Mouse (Mus musculus): ENCODE measurements at regions not wholly inside any gene's neighbourhood (a gene's known extent, or its start where the extent isn't known, plus 50 kb on each side); places are given as distances from the start of the nearest gene placed in this dataset.

- Histone ChIP-seq H3K36me3 (replicated peaks in 1 of 2; ENCODE audit: control insufficient read depth in 1 of 2, insufficient read depth in 1 of 2, low read length in 1 of 2) (no peaks in the 10 kb centered on the region), H3K4me2 (ENCODE audit: insufficient read depth, low read depth, poor library complexity, severe bottlenecking) (no peak overlapping the region), H3K9ac (ENCODE audit: insufficient read depth, low read depth) (no peak overlapping the region), H3K9me3 (replicated peaks; ENCODE audit: low read length) (no peaks in the 10 kb centered on the region), H3K27ac (ENCODE audit: insufficient read depth, low read depth) (no peak overlapping the region), H3K27me3 (replicated peaks) (no peaks in the 10 kb centered on the region), H3K4me1 (ENCODE audit: control insufficient read depth in 1 of 2, insufficient read depth in 2 of 2) (peaks cover 8 to 68% of the 10 kb centered on the region in 2 experiments), H3K4me3 (replicated peaks in 1 of 3; ENCODE audit: low read depth in 2 of 3, low read length in 2 of 3, poor library complexity in 1 of 3) (no peak overlapping the region), H3K79me2 (replicated peaks; ENCODE audit: control insufficient read depth, extremely low read depth, insufficient read depth, poor library complexity, severe bottlenecking) (no peaks in the 10 kb centered on the region)
- TF ChIP-seq MEF2A (IDR thresholded peaks at IDR 0.05; ENCODE audit: borderline replicate concordance, low read depth, low read length) (no peak), RAD21 (IDR thresholded peaks at IDR 0.05; ENCODE audit: low read depth, low read length) (no peak), MAZ (IDR thresholded peaks at IDR 0.05; ENCODE audit: low read depth, low read length) (no peak), POLR2AphosphoS2 (IDR thresholded peaks at IDR 0.05; ENCODE audit: low read depth, low read length) (no peak), IRF4 (IDR thresholded peaks at IDR 0.05; ENCODE audit: low read depth, low read length) (no peak), EP300 (IDR thresholded peaks at IDR 0.05; ENCODE audit: low read length) (no peak), RCOR1 (conservative IDR thresholded peaks at IDR 0.05; ENCODE audit: low read depth, low read length) (no peak), HCFC1 (IDR thresholded peaks at IDR 0.05; ENCODE audit: low read depth, low read length) (no peak), UBTF (IDR thresholded peaks at IDR 0.05; ENCODE audit: low read depth, low read length) (no peak), JUN (IDR thresholded peaks at IDR 0.05; ENCODE audit: insufficient read depth, low read depth, low read length) (no peak), ZC3H11A (IDR thresholded peaks at IDR 0.05; ENCODE audit: low read depth, low read length) (no peak), ZNF384 (IDR thresholded peaks at IDR 0.05; ENCODE audit: low read depth, low read length) (no peak)
- DNase-seq (ENCODE audit: extremely low read depth): no peak
- in situ Hi-C loops (cut with MboI; ENCODE audit: low pct_ligation_motif_present, low pct_unique_long_range_greater_than_20kb, low sequenced_read_pairs) (no loop called here), dilution Hi-C loops (cut with MboI; ENCODE audit: extremely low pct_ligation_motif_present, extremely low pct_unique_long_range_greater_than_20kb, low sequenced_read_pairs) (no loop called here)
Observed at GRCm38 (mm10) chr8:26804089-26804488, 173.0 kb upstream of the Zfp703 start.

DNA sequence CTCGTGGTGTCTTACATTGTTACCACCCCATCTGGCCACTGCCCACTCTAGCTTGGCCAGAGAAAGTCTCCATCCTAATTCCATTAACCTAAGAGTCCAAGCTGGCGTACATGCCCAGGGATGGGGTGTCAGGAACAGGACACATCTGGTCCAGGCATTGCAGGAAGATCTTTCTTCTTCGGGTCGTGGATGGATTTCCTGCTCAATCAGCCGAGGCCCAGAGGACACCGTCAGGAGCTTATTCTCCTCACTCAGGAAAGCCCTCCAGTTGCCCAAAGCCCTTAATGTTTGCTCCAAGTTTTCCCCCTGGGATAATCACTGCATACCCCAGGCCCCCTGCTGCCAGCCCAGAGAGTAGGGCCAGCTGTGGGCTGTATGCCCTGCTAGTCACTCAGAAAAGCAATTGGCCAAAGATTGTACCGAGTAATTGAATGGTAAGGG lies 172.2 kb upstream of the Zfp703 start:
- TF ChIP-seq MEF2A (IDR thresholded peaks at IDR 0.05; ENCODE audit: borderline replicate concordance, low read depth, low read length): no peak
- no peak for TF ChIP-seq ZC3H11A (IDR thresholded peaks at IDR 0.05; ENCODE audit: low read depth, low read length)
- TF ChIP-seq MYC (IDR thresholded peaks at IDR 0.05; ENCODE audit: low read depth, low read length): no peak
- no peak for TF ChIP-seq IRF4 (IDR thresholded peaks at IDR 0.05; ENCODE audit: low read depth, low read length)
- no peak for TF ChIP-seq MAX (IDR thresholded peaks at IDR 0.05; ENCODE audit: low read length)
- TF ChIP-seq MAFK (IDR thresholded peaks at IDR 0.05; ENCODE audit: insufficient replicate concordance, low read length): no peak
- no peak for TF ChIP-seq TCF12 (IDR thresholded peaks at IDR 0.05; ENCODE audit: low read depth, low read length)
- TF ChIP-seq E2F4 (IDR thresholded peaks at IDR 0.05; ENCODE audit: insufficient replicate concordance, low read depth, low read length): no peak
- no peak for TF ChIP-seq ZNF384 (IDR thresholded peaks at IDR 0.05; ENCODE audit: low read depth, low read length)
- TF ChIP-seq ZMIZ1 (IDR thresholded peaks at IDR 0.05; ENCODE audit: low read depth, low read length): no peak
- no peak for TF ChIP-seq HCFC1 (IDR thresholded peaks at IDR 0.05; ENCODE audit: low read depth, low read length)
- no peak for TF ChIP-seq EP300 (IDR thresholded peaks at IDR 0.05; ENCODE audit: low read length)
- no peak for TF ChIP-seq NRF1 (IDR thresholded peaks at IDR 0.05; ENCODE audit: low read depth, low read length)
- TF ChIP-seq ZKSCAN1 (IDR thresholded peaks at IDR 0.05; ENCODE audit: borderline replicate concordance, low read depth, low read length): no peak
- no peak for TF ChIP-seq USF2 (conservative IDR thresholded peaks at IDR 0.05; ENCODE audit: low read depth, low read length)
- TF ChIP-seq CHD1 (IDR thresholded peaks at IDR 0.05; ENCODE audit: low read depth, low read length): no peak
- TF ChIP-seq JUN (IDR thresholded peaks at IDR 0.05; ENCODE audit: insufficient read depth, low read depth, low read length): no peak
- no peak for TF ChIP-seq CHD2 (IDR thresholded peaks at IDR 0.05; ENCODE audit: low read length)
- TF ChIP-seq SMC3 (IDR thresholded peaks at IDR 0.05; ENCODE audit: low read depth, low read length): no peak
- TF ChIP-seq CTCF (conservative IDR thresholded peaks at IDR 0.05 in 1 of 2, IDR thresholded peaks at IDR 0.05 in 1 of 2; ENCODE audit: low read depth in 2 of 2, low read length in 2 of 2): no peak
- DNase-seq (ENCODE audit: extremely low read depth): no peak
- no peak overlapping the region for H3K4me3 ChIP-seq (replicated peaks in 1 of 3; ENCODE audit: low read depth in 2 of 3, low read length in 2 of 3, poor library complexity in 1 of 3)
- no peak overlapping the region for H3K27ac ChIP-seq (ENCODE audit: insufficient read depth, low read depth)
- no peaks in the 10 kb centered on the region for H3K79me2 ChIP-seq (replicated peaks; ENCODE audit: control insufficient read depth, extremely low read depth, insufficient read depth, poor library complexity, severe bottlenecking)
- H3K27me3 ChIP-seq (replicated peaks): no peaks in the 10 kb centered on the region
- H3K4me1 ChIP-seq (ENCODE audit: control insufficient read depth in 1 of 2, insufficient read depth in 2 of 2): peaks cover 5 to 66% of the 10 kb centered on the region in 2 experiments
- dilution Hi-C loops (cut with MboI; ENCODE audit: extremely low pct_ligation_motif_present, extremely low pct_unique_long_range_greater_than_20kb, low sequenced_read_pairs): no loop called here
- no peak overlapping the region for H3K4me2 ChIP-seq (ENCODE audit: insufficient read depth, low read depth, poor library complexity, severe bottlenecking)
- no peaks in the 10 kb centered on the region for H3K36me3 ChIP-seq (replicated peaks in 1 of 2; ENCODE audit: control insufficient read depth in 1 of 2, insufficient read depth in 1 of 2, low read length in 1 of 2)
- H3K9me3 ChIP-seq (replicated peaks; ENCODE audit: low read length): no peaks in the 10 kb centered on the region
- no peak overlapping the region for H3K9ac ChIP-seq (ENCODE audit: insufficient read depth, low read depth)
- in situ Hi-C loops (cut with MboI; ENCODE audit: low pct_ligation_motif_present, low pct_unique_long_range_greater_than_20kb, low sequenced_read_pairs): no loop called here
